Mouse (Mus musculus): ENCODE results near the gene Smg5. TPM values are rescaled to one million over a fixed set of nuclear protein-coding genes. Genes with fewer than 3 reads are reported as not detected.

Gene Smg5
- polyA plus RNA-seq, 1 experiment: 53.5 TPM

- H3K4me3 ChIP-seq: peak overlapping the region; percentile 78
- peak overlapping the region; percentile 29 for H3ac ChIP-seq (ENCODE audit: control insufficient read depth, insufficient read length)
- peak overlapping the region; percentile 82 for H3K4me2 ChIP-seq (ENCODE audit: low read depth)
- H3K79me2 ChIP-seq (ENCODE audit: control insufficient read depth, insufficient read depth): peaks cover 41% of the 10 kb centered on the region
- H3K27me3 ChIP-seq (ENCODE audit: control insufficient read depth, insufficient read depth, insufficient read length): no peaks in the 10 kb centered on the region
- peaks cover 22% of the 10 kb centered on the region for H3K36me3 ChIP-seq (ENCODE audit: control insufficient read depth, insufficient read depth)
- TF ChIP-seq MYOD1 (IDR thresholded peaks at IDR 0.05; ENCODE audit: control insufficient read depth in 1 of 3, insufficient read length in 2 of 3, low read depth in 2 of 3) (no peak), USF1 (IDR thresholded peaks at IDR 0.05; ENCODE audit: low read depth) (peak; percentile 62)
These were observed 39.9 kb upstream of the Smg5 start for GRCm38 (mm10) chr3:88296110-88296560.

- no peaks in the 10 kb centered on the region for H3K27me3 ChIP-seq (ENCODE audit: control insufficient read depth, insufficient read depth, insufficient read length)
- H3K36me3 ChIP-seq (ENCODE audit: control insufficient read depth, insufficient read depth): peaks cover 28% of the 10 kb centered on the region
- H3ac ChIP-seq (ENCODE audit: control insufficient read depth, insufficient read length): peak within 1 kb of the TSS; percentile 29
- peaks cover 44% of the 10 kb centered on the region for H3K79me2 ChIP-seq (ENCODE audit: control insufficient read depth, insufficient read depth)
- H3K4me2 ChIP-seq (ENCODE audit: low read depth): peak within 1 kb of the TSS; percentile 90
- peak within 1 kb of the TSS; percentile 78 for H3K4me3 ChIP-seq
- TF ChIP-seq POLR2A (IDR thresholded peaks at IDR 0.05; ENCODE audit: insufficient read length, low read depth): peak; percentile 80
- TF ChIP-seq USF1 (IDR thresholded peaks at IDR 0.05; ENCODE audit: low read depth): no peak
- TF ChIP-seq MYOG (IDR thresholded peaks at IDR 0.05; ENCODE audit: control insufficient read depth in 1 of 3, insufficient read depth in 1 of 3, insufficient read length in 2 of 3, low read depth in 2 of 3): no peak
- TF ChIP-seq TCF12 (IDR thresholded peaks at IDR 0.05; ENCODE audit: insufficient read depth, poor library complexity, severe bottlenecking): no peak
- TF ChIP-seq POLR2AphosphoS2 (IDR thresholded peaks at IDR 0.05; ENCODE audit: insufficient read length, low read depth): peak; percentile 89
- no peak for TF ChIP-seq CEBPB (IDR thresholded peaks at IDR 0.05; ENCODE audit: insufficient read depth, poor library complexity, severe bottlenecking)
- no peak for TF ChIP-seq MYOD1 (IDR thresholded peaks at IDR 0.05; ENCODE audit: control insufficient read depth in 1 of 3, insufficient read length in 2 of 3, low read depth in 2 of 3)
- no peak for TF ChIP-seq TCF3 (IDR thresholded peaks at IDR 0.05; ENCODE audit: insufficient read length, low read depth)
- TF ChIP-seq E2F4 (IDR thresholded peaks at IDR 0.05; ENCODE audit: insufficient read depth): no peak
- TF ChIP-seq REST (IDR thresholded peaks at IDR 0.05; ENCODE audit: insufficient read depth, insufficient read length): peak; percentile 18
- TF ChIP-seq SRF (IDR thresholded peaks at IDR 0.05; ENCODE audit: control insufficient read depth, insufficient read length, low read depth): peak; percentile 94
- TF ChIP-seq MAX (IDR thresholded peaks at IDR 0.05; ENCODE audit: low read depth): no peak
These were observed 39.3 kb upstream of the Smg5 start, which contains the start of the genes Tsacc and Cct3 for GRCm38 (mm10) chr3:88296561-88297318. Gene Tsacc (minus strand): TSS chr3:88296999. Gene Cct3 (plus strand): TSS chr3:88297116.

- peak overlapping the region; percentile 29 for H3ac ChIP-seq (ENCODE audit: control insufficient read depth, insufficient read length)
- no peaks in the 10 kb centered on the region for H3K27me3 ChIP-seq (ENCODE audit: control insufficient read depth, insufficient read depth, insufficient read length)
- H3K4me2 ChIP-seq (ENCODE audit: low read depth): peak overlapping the region; percentile 90
- H3K36me3 ChIP-seq (ENCODE audit: control insufficient read depth, insufficient read depth): peaks cover 34% of the 10 kb centered on the region
- TF ChIP-seq MYOD1 (IDR thresholded peaks at IDR 0.05; ENCODE audit: control insufficient read depth in 1 of 3, insufficient read length in 2 of 3, low read depth in 2 of 3) (no peak), USF1 (IDR thresholded peaks at IDR 0.05; ENCODE audit: low read depth) (no peak), POLR2A (IDR thresholded peaks at IDR 0.05; ENCODE audit: insufficient read length, low read depth) (no peak), TCF12 (IDR thresholded peaks at IDR 0.05; ENCODE audit: insufficient read depth, poor library complexity, severe bottlenecking) (no peak), MYOG (IDR thresholded peaks at IDR 0.05; ENCODE audit: control insufficient read depth in 1 of 3, insufficient read depth in 1 of 3, insufficient read length in 2 of 3, low read depth in 2 of 3) (no peak), E2F4 (IDR thresholded peaks at IDR 0.05; ENCODE audit: insufficient read depth) (no peak), TCF3 (IDR thresholded peaks at IDR 0.05; ENCODE audit: insufficient read length, low read depth) (no peak), REST (IDR thresholded peaks at IDR 0.05; ENCODE audit: insufficient read depth, insufficient read length) (no peak), POLR2AphosphoS2 (IDR thresholded peaks at IDR 0.05; ENCODE audit: insufficient read length, low read depth) (no peak), MAX (IDR thresholded peaks at IDR 0.05; ENCODE audit: low read depth) (no peak), CEBPB (IDR thresholded peaks at IDR 0.05; ENCODE audit: insufficient read depth, poor library complexity, severe bottlenecking) (no peak), SRF (IDR thresholded peaks at IDR 0.05; ENCODE audit: control insufficient read depth, insufficient read length, low read depth) (no peak)
- peak overlapping the region; percentile 78 for H3K4me3 ChIP-seq
- peaks cover 44% of the 10 kb centered on the region for H3K79me2 ChIP-seq (ENCODE audit: control insufficient read depth, insufficient read depth)
These were observed 38.7 kb upstream of the Smg5 start for GRCm38 (mm10) chr3:88297321-88297851.

- TF ChIP-seq TCF12 (IDR thresholded peaks at IDR 0.05; ENCODE audit: insufficient read depth, poor library complexity, severe bottlenecking): no peak
- no peak for TF ChIP-seq CEBPB (IDR thresholded peaks at IDR 0.05; ENCODE audit: insufficient read depth, poor library complexity, severe bottlenecking)
- TF ChIP-seq USF1 (IDR thresholded peaks at IDR 0.05; ENCODE audit: low read depth): no peak
- TF ChIP-seq REST (IDR thresholded peaks at IDR 0.05; ENCODE audit: insufficient read depth, insufficient read length): no peak
- no peak for TF ChIP-seq POLR2AphosphoS2 (IDR thresholded peaks at IDR 0.05; ENCODE audit: insufficient read length, low read depth)
- TF ChIP-seq MYOG (IDR thresholded peaks at IDR 0.05; ENCODE audit: control insufficient read depth in 1 of 3, insufficient read depth in 1 of 3, insufficient read length in 2 of 3, low read depth in 2 of 3): no peak
- no peak for TF ChIP-seq SRF (IDR thresholded peaks at IDR 0.05; ENCODE audit: control insufficient read depth, insufficient read length, low read depth)
- TF ChIP-seq TCF3 (IDR thresholded peaks at IDR 0.05; ENCODE audit: insufficient read length, low read depth): no peak
- no peak for TF ChIP-seq MYOD1 (IDR thresholded peaks at IDR 0.05; ENCODE audit: control insufficient read depth in 1 of 3, insufficient read length in 2 of 3, low read depth in 2 of 3)
- TF ChIP-seq POLR2A (IDR thresholded peaks at IDR 0.05; ENCODE audit: insufficient read length, low read depth): no peak
- no peak for TF ChIP-seq MAX (IDR thresholded peaks at IDR 0.05; ENCODE audit: low read depth)
- no peak for TF ChIP-seq E2F4 (IDR thresholded peaks at IDR 0.05; ENCODE audit: insufficient read depth)
- peaks cover 52% of the 10 kb centered on the region for H3K36me3 ChIP-seq (ENCODE audit: control insufficient read depth, insufficient read depth)
- no peak overlapping the region for H3K4me2 ChIP-seq (ENCODE audit: low read depth)
- no peaks in the 10 kb centered on the region for H3K27me3 ChIP-seq (ENCODE audit: control insufficient read depth, insufficient read depth, insufficient read length)
- H3ac ChIP-seq (ENCODE audit: control insufficient read depth, insufficient read length): no peak overlapping the region
- H3K4me3 ChIP-seq: peak overlapping the region; percentile 78
- H3K79me2 ChIP-seq (ENCODE audit: control insufficient read depth, insufficient read depth): peaks cover 44% of the 10 kb centered on the region
These were observed 36.9 kb upstream of the Smg5 start for GRCm38 (mm10) chr3:88299172-88299571.

Measured in myocyte (in vitro differentiated cells).